Mouse (Mus musculus) T-helper 2 cell (primary cell): ENCODE measurements at regions not wholly inside any gene's neighbourhood (a gene's known extent, or its start where the extent isn't known, plus 50 kb on each side); places are given as distances from the start of the nearest gene placed in this dataset.
"Not testable (repeated sequence)": the region's sequence is repeated elsewhere in the genome, so short reads cannot be mapped to it uniquely, and the experiment has no call there.

Source experiments
- in situ Hi-C: fragments of 300-600 bp; cut with MboI, MseI; formaldehyde crosslinking; loops from one replicate; pipeline ENCODE4 v1.15.1; 2025; ENCODE audit warnings: high pct_unique_total_duplicates

- in situ Hi-C loops = loop anchor here (25.0 kb wide), 1 partner anchor 326 kb away; no protein-coding TSS in a partner anchor
Observed at GRCm38 (mm10) chr14:71113198-71113597, 513.6 kb upstream of the Fam160b2 start.

GRCm38 (mm10) chr14:71104617-71105016 lies 505.0 kb upstream of the Fam160b2 start:
- in situ Hi-C loops = loop anchor here (25.0 kb wide), 1 partner anchor 317 kb away; no protein-coding TSS in a partner anchor

GRCm38 (mm10) chr14:71103955-71104354 lies 504.3 kb upstream of the Fam160b2 start:
- in situ Hi-C loops = loop anchor here (25.0 kb wide), 1 partner anchor 317 kb away; no protein-coding TSS in a partner anchor

GRCm38 (mm10) chr14:71095661-71096422 lies 496.2 kb upstream of the Fam160b2 start:
- in situ Hi-C loops = no loop called here

- in situ Hi-C loops = no loop called here
Observed at GRCm38 (mm10) chr14:71092626-71093326, 493.1 kb upstream of the Fam160b2 start.

- in situ Hi-C loops = no loop called here
Observed at GRCm38 (mm10) chr14:71085721-71086120, 486.1 kb upstream of the Fam160b2 start.

GRCm38 (mm10) chr14:71082327-71082726 lies 482.7 kb upstream of the Fam160b2 start:
- in situ Hi-C loops = no loop called here

GRCm38 (mm10) chr14:71075671-71076070 lies 476.0 kb upstream of the Fam160b2 start:
- in situ Hi-C loops = no loop called here

GRCm38 (mm10) chr14:71074019-71074418 lies 474.4 kb upstream of the Fam160b2 start:
- in situ Hi-C loops = no loop called here

GRCm38 (mm10) chr14:71065669-71066068 lies 466.0 kb upstream of the Fam160b2 start:
- in situ Hi-C loops = no loop called here

- in situ Hi-C loops = no loop called here
Observed at GRCm38 (mm10) chr14:71056601-71057000, 457.0 kb upstream of the Fam160b2 start.

GRCm38 (mm10) chr14:71055480-71055879 lies 455.8 kb upstream of the Fam160b2 start:
- in situ Hi-C loops = no loop called here

- in situ Hi-C loops = no loop called here
Observed at GRCm38 (mm10) chr14:71053788-71054641, 454.4 kb upstream of the Fam160b2 start.

GRCm38 (mm10) chr14:71047096-71047495 lies 447.5 kb upstream of the Fam160b2 start:
- in situ Hi-C loops = no loop called here

- in situ Hi-C loops = not testable (repeated sequence)
Observed at GRCm38 (mm10) chr14:71043879-71044770, 444.5 kb upstream of the Fam160b2 start.

- in situ Hi-C loops = no loop called here
Observed at GRCm38 (mm10) chr14:71036620-71037019, 437.0 kb upstream of the Fam160b2 start.

GRCm38 (mm10) chr14:71033586-71033985 lies 434.0 kb upstream of the Fam160b2 start:
- in situ Hi-C loops = no loop called here

- in situ Hi-C loops = no loop called here
Observed at GRCm38 (mm10) chr14:71030164-71030880, 430.7 kb upstream of the Fam160b2 start.
